In the genomic region with DNA sequence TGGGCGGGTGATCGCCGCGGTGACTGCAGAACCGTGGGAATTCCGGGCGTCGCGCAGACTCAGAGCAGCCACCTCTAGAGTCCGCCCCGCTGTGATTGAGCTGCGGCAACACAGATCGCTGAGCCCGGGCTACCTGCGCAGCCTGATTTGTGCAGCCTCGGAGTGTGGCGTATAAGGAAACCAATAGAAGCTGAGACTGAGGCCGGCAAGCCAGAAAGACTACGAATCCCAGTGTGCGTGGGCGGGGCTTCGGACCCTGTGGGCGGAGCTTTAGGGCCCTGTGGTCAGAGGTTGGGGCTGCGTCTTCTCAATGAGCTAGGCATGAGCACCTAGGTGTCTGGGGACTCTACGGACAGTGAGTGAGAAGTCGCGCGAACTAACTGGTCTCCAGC, we compare ENCODE assay signal across 7 mouse cellular contexts. TPM values are rescaled to one million over a fixed set of nuclear protein-coding genes. Genes with fewer than 3 reads are reported as not detected.
DNase-seq lines count a peak whose midpoint lies in the region; ATAC-seq and TF ChIP-seq lines count a peak whose summit lies in the region.

Gene Lgmn (minus strand): TSS at position 182 of the 392 bp plus-strand sequence.

- H3K4me3 ChIP-seq in embryonic facial prominence, embryonic 13.5 days, result peak within 1 kb of the TSS; percentile 65
- peak within 1 kb of the TSS; percentile 95 for H3K4me3 ChIP-seq in heart, adult 2 months
- H3K4me3 ChIP-seq in limb, embryonic 13.5 days, result peak within 1 kb of the TSS; percentile 68
- H3K4me3 ChIP-seq in midbrain, embryonic 16.5 days (ENCODE audit: low read depth, low read length), result peak within 1 kb of the TSS; percentile 52

- peak; percentile 83 for TF ChIP-seq POLR2A in heart, adult 2 months (IDR thresholded peaks at IDR 0.05; ENCODE audit: insufficient read depth, low read depth, low read length)

- peak; percentile 99 for ATAC-seq in embryonic facial prominence, embryonic 13.5 days (ENCODE audit: insufficient number of reproducible peaks, insufficient read depth, low FRiP score, low TSS enrichment, low read depth)
- ATAC-seq in limb, embryonic 13.5 days (ENCODE audit: low FRiP score, low read depth), result peak; percentile 100
- ATAC-seq in midbrain, embryonic 16.5 days, result peak; percentile 100

- H3K4me1 ChIP-seq in embryonic facial prominence, embryonic 13.5 days, result peaks cover 18% of the 10 kb centered on the region
- peaks cover 3% of the 10 kb centered on the region for H3K4me1 ChIP-seq in heart, adult 2 months (ENCODE audit: control insufficient read depth, insufficient read depth, low read length)
- peaks cover 16% of the 10 kb centered on the region for H3K4me1 ChIP-seq in limb, embryonic 13.5 days
- H3K4me1 ChIP-seq in midbrain, embryonic 16.5 days (ENCODE audit: control insufficient read depth, insufficient read depth, low read length), result peaks cover 21% of the 10 kb centered on the region

- H3K27me3 ChIP-seq in embryonic facial prominence, embryonic 13.5 days, result no peaks in the 10 kb centered on the region
- H3K27me3 ChIP-seq in heart, adult 2 months (ENCODE audit: control insufficient read depth, insufficient read depth, low read length), result no peaks in the 10 kb centered on the region
- H3K27me3 ChIP-seq in limb, embryonic 13.5 days, result no peaks in the 10 kb centered on the region
- no peaks in the 10 kb centered on the region for H3K27me3 ChIP-seq in midbrain, embryonic 16.5 days (ENCODE audit: control insufficient read depth, insufficient read depth, low read depth, low read length)

- no peak for TF ChIP-seq EP300 in heart, adult 2 months (IDR thresholded peaks at IDR 0.05; ENCODE audit: insufficient read depth, low read depth, low read length)

- no peak for TF ChIP-seq CTCF in heart, adult 2 months (IDR thresholded peaks at IDR 0.05)

- peak within 1 kb of the TSS; percentile 74 for H3K4me2 ChIP-seq in embryonic facial prominence, embryonic 13.5 days
- peak within 1 kb of the TSS; percentile 71 for H3K4me2 ChIP-seq in limb, embryonic 13.5 days (replicated peaks)
- peak within 1 kb of the TSS; percentile 65 for H3K4me2 ChIP-seq in midbrain, embryonic 16.5 days (ENCODE audit: low read length)

- intact Hi-C loops in heart, adult 2 months (cut with DNase I), result loop anchor here (1.0 to 2.0 kb wide), 2 partner anchors 21 to 47 kb away; no protein-coding TSS in a partner anchor

- H3K27ac ChIP-seq in embryonic facial prominence, embryonic 13.5 days, result peak within 1 kb of the TSS; percentile 51; the same call in 1 of the 2 replicates
- H3K27ac ChIP-seq in heart, adult 2 months, result peak within 1 kb of the TSS; percentile 94
- H3K27ac ChIP-seq in limb, embryonic 13.5 days, result peak within 1 kb of the TSS; percentile 52; the same call in 1 of the 2 replicates
- peak within 1 kb of the TSS; percentile 66 for H3K27ac ChIP-seq in midbrain, embryonic 16.5 days (ENCODE audit: low read length)

- under 1% methylated on average over 28 of the region's 28 CpGs for WGBS in embryonic facial prominence, embryonic 13.5 days
- WGBS in heart, adult 2 months, result under 1% methylated on average over 28 of the region's 28 CpGs
- under 1% methylated on average over 28 of the region's 28 CpGs for WGBS in limb, embryonic 13.5 days
- WGBS in midbrain, embryonic 16.5 days, result under 1% methylated on average over 28 of the region's 28 CpGs

- peak within 1 kb of the TSS; percentile 77 for H3K9ac ChIP-seq in embryonic facial prominence, embryonic 13.5 days
- peak within 1 kb of the TSS; percentile 62 for H3K9ac ChIP-seq in heart, adult 2 months (ENCODE audit: low read depth, low read length)
- H3K9ac ChIP-seq in limb, embryonic 13.5 days, result peak within 1 kb of the TSS; percentile 68
- H3K9ac ChIP-seq in midbrain, embryonic 16.5 days (ENCODE audit: low read depth, low read length), result peak within 1 kb of the TSS; percentile 73

- H3K36me3 ChIP-seq in embryonic facial prominence, embryonic 13.5 days, result no peaks in the 10 kb centered on the region
- H3K36me3 ChIP-seq in heart, adult 2 months (ENCODE audit: control insufficient read depth, insufficient read depth, low read length), result peaks cover 2% of the 10 kb centered on the region; the same call in 1 of the 2 replicates
- no peaks in the 10 kb centered on the region for H3K36me3 ChIP-seq in limb, embryonic 13.5 days
- no peaks in the 10 kb centered on the region for H3K36me3 ChIP-seq in midbrain, embryonic 16.5 days (ENCODE audit: control insufficient read depth, insufficient read depth, low read length)

- peak; percentile 99 for DNase-seq in adrenal gland, postnatal 36 days
- peak; percentile 98 for DNase-seq in heart, adult 2 months
- peak; percentile 99 for DNase-seq in kidney, adult 8-10 months
- peak; percentile 89 to 96 for DNase-seq in spleen, postnatal 10 days (ENCODE audit: low spot score in 2 of 2)

- no peaks in the 10 kb centered on the region for H3K79me2 ChIP-seq in heart, adult 2 months (replicated peaks; ENCODE audit: control insufficient read depth, insufficient read depth, low read length)

- H3K9me3 ChIP-seq in embryonic facial prominence, embryonic 13.5 days, result no peaks in the 10 kb centered on the region
- H3K9me3 ChIP-seq in limb, embryonic 13.5 days, result no peaks in the 10 kb centered on the region
- H3K9me3 ChIP-seq in midbrain, embryonic 16.5 days (replicated peaks; ENCODE audit: control insufficient read depth, low read length, poor library complexity, severe bottlenecking), result no peaks in the 10 kb centered on the region

RNA-seq across cellular contexts. Expression of gene Lgmn, which starts in this region (rescaled TPM):
- 100 to 1,000 TPM in 1 of 2 experiments, 10 to 100 TPM in 1; 92.0 to 125 TPM for total RNA-seq in adrenal gland, postnatal 36 days (2021)
- polyA plus RNA-seq in embryonic facial prominence, embryonic 13.5 days (2015; fragmentation: Nextera tagmentation; extraction: Ambion mirVana), result 76.9 and 81.4 TPM in 2 replicates
- total RNA-seq in heart, adult 2 months (2021), result 10 to 100 TPM; 59.9 to 63.5 TPM
- polyA plus RNA-seq in heart, adult 2 months (2012; rRNA removed), result 78.2 and 115 TPM in 2 replicates
- polyA plus RNA-seq in limb, embryonic 13.5 days (2015; fragmentation: Nextera tagmentation; extraction: Ambion mirVana), result 81.3 and 84.8 TPM in 2 replicates
- polyA plus RNA-seq in midbrain, embryonic 16.5 days (2015; fragmentation: Nextera tagmentation; extraction: Ambion mirVana), result 90.3 and 108 TPM in 2 replicates

Comparison
In these comparisons a context has a peak if more than half of its experiments do, and no peak if none do; other contexts are left out.
1. Peak in every context shown above with its lines: DNase-seq, ATAC-seq, H3K4me3 ChIP-seq and H3K27ac ChIP-seq.